Mouse (Mus musculus) heart, adult 2 months (tissue): ENCODE data around the gene Irf2bp2.

Source experiments
- CTCF ChIP-seq: fragments of 200-600 bp; IDR thresholded peaks from 2 replicates; pipeline ENCODE4 v1.8.1; 2022; ENCODE audit warnings: antibody characterized with exemption, mild to moderate bottlenecking, moderate library complexity
- EP300 ChIP-seq: fragments of 200-500 bp; IDR thresholded peaks from 2 replicates; pipeline ENCODE4 v1.6.1; 2011; ENCODE audit warnings: low read depth, low read length, control low read depth; ENCODE audit not compliant: insufficient read depth

- TF ChIP-seq CTCF: no peak
- TF ChIP-seq EP300: no peak
These were observed 36.4 kb downstream of the Irf2bp2 start for GRCm38 (mm10) chr8:126557403-126557802.
